Mouse (Mus musculus) heart, adult 9 months (tissue): Measurements from ENCODE around the gene Epo.

Experiments used
- DNase-seq, 2 experiments: peaks; one replicate each; pipeline ENCODE4 v3.0.0; 2022; ENCODE audit warnings: low spot score in 2 of 2

Epo gene

DNA sequence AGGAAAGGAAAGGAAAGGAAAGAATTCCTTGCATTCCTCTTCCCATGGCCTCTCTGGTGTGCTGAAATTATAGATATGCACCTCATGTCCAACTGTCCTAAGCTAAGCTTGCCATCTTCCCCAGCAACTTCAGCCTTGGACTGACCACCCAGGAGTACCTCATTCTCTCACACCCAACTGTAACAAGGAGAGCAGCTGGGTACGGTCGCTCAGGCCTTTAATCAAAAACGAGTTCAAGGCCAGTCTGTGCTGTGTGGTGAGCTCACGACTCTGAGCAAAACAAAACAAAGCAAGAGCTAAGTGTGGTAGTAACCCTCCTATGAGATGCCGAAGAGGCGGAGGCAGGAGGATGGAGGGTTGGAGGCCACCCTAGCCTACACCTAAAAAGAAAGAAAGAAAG, 7.9 kb upstream of the Epo start:
- no peak for DNase-seq

DNA sequence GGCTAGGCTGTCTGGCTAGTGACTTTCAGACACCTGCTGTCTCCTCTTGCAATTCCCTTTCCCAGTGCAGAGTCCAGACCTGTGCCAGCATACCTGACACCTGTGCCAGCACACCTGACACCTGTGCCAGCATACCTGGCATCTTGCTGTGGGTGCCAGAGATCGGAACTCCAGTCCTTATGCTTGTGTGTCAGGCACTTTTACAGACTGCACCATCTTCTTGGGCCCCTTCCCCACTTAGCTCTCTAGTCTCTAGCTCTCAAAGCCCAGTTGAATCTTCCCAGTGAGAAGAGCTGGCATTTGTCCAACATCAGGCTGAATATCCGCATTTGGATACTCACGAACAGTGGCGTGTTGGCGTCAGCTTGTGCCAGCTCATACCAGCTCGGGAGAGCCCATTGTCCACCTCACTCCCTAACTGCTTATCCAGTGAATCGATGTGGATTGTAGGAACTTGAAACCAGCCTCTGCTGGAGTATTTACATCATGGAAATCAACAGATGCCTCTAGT, 6.3 kb upstream of the Epo start:
- DNase-seq: no peak

DNA sequence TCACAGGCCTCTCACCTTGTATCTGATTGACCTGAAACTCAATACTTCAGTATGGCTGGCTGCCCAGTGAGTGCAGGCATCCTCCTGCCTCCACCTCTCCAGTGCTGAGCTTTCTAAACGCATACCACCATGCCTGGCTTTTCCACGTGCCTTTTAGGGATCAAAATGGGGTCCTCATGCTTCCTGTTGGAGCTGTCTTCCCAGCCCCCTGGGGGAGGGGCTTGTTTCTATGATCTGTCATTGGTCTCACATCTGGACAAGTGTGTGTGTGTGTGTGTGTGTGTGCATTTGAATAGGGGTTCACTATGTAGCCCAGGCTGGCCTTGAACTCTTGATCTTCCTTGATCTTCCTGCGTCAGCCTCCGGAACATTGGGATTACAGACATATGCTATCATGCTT, 4.4 kb upstream of the Epo start:
- no peak for DNase-seq

DNA sequence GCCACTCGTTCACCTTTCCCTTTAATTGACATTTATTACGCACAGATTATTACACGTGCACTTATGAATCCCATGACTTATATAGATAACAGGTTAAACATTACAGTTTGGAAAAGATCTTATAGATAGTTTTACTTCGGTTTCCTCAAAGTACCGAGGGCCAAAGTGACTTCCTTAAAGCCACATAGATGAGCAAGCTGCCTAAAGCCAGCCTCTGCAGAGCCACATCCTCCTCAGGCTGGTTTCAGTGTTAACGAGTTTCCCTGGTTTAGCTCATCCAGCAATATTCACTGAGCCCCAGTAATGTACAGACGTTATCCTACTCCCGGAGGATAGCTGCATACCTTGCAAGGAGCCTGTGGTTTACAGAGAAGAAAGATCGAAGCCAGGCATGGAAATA, 2.3 kb upstream of the Epo start:
- DNase-seq: no peak

DNA sequence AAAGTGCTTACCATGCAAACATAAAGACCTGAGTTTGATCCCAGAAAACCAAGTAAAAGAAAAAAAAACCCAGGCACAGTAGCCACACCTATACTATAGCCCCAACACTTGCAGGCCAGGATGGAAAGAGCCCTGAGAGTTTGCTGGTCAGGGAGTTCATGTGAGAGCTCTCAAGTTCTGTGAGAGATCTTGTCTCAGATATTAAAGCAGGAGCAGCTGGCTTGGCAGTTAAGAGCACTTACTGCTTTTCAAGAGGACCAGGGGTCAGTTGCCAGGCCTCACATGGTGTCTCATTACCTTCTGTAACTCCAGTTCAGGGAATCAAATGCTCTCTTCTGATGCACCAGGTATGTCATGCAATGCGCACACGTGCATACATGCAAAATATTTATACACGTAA, 1.7 kb upstream of the Epo start:
- DNase-seq: no peak

DNA sequence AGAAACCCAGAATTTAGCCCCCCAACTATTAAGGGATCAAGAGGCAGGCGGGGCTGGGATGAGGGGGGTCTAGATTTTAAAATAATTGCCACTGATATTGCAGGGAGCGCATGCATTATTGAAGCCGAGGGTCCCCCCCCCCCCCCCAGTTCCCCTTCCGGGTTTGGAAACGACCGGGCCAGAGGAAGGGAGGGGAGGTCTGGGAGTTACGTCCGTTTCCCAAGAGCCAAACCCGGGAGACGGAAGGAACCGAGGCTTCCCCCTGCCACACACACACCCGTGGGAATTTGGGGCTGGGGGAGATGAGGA, 280 bp downstream of the Epo start:
- no peak for DNase-seq

DNA sequence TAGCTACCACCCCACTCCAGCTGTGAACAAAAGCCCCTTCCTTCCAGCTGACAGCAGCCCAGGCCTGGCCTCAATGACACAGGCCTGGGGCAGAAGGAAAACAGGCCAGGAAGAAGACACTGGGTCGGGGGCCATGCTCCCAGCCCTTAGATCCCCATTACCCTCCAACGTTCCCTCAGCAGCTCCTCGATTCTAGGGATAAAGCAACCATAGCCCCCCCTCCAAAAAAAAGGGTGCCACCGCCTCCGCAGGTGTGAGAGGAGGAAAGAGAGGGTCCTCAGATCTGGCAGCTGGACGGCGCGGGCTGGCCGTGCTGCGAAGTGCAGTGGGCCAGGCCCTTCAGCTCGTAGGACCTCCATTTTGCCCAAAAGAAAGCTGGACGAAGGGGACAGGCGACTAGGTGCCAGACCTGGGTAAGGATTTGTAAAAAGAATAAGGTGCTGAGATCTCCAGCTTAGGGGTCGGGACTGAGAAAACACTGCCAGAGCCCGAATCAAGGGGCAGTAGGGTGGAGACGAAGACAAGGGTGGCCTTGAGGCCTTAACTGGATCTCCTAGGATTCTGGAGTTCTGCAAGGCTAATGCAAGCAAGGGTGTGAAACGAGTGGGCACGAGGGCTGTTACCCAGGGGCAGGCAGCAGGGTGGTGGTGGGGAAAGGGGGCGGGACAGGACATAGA, 773 bp downstream of the Epo start:
- DNase-seq: no peak

DNA sequence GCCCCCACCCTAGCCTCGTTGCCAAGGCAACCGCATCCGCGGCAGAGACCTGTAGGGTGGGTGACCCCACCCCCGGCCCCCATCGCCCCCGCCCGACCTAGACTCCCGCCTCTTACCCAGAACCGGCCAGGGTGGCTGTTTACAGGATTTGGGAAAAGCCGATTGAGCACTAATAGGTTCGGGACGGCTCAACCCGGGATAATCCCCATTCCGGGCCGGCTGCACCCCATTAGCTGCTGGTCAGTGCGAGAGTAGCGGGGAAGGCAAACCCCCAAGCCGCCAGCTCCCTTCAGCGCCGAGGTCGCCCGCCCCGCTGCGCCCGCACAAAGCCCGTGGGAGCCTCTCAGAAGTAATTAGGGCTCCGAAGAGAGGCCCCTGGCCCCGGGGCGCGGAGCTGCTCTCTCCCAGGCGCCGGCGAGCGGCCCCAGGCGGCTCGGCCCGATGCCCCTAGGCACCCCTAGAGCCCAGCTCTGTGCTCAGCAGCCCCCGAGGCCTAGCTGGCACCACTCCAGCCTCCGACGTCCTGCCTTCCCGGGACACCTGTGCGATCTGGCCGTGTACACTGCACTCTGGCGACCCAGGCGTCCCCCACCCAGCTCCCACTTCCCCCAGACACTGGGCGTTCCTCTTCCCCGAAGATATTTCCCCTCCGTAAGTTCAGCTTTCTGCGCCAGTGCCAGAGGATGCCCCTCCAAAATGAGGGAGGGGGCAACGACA, 1.5 kb downstream of the Epo start:
- peak in 1 of 2 experiments; percentile 62 for DNase-seq

DNA sequence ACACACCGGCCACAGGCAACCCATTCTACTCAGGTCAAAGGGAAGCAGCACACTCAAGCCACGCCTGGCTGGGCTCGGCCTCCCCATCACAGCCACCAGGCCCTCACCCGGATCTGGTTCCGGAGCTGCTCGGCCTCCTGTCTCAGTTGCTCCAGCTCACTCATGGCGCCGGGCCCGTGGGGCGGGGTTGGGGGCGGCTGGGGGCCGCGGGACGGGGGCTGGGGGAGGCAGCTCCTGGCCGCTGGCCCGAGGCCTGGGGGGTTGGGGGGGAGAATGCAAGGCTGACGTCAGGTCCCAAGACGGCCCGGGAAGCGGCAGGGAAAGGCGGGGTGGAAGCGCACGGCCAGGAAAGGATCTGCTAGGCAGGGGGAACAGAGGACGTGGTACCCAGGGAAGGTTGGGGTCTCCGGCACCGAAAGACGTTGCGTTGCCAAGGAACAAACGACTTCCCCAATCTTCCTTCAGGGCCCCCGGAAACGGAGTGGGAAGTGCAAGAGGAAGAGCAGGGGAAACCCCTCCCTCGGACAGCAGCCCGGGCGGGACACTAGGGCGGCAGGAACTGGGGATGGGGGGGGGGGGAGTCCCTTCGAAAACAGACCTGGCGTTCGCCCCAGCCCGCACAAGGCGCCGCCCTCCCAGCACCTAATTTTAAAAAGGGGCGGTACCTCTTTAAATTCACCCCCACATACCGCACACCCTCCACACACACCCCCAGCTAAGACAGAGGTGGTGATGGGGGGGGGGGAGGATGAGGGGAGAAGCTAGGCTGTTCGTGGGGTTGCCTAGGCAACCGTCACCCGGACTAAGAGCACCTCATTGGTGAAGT, 2.2 kb downstream of the Epo start:
- DNase-seq: peak; percentile 75 to 85

DNA sequence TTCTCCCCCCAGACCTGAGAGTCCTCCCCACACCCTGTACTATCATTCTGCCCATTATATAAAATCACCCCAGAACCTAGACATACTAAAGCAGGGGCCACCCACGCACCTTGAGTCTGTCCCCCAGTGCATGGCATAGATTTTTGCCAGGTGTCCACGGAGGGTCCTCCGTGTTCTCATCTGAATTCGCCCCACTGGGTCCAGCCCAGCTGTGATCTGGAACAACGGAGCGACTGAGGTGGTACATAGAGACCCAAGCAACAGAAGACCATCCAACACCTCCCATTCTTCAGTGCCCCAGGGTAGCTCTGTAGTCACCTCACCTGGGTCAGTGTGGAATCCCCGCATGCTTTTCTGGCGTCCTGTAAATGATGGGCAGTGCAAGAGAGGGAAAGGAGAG, 3.0 kb downstream of the Epo start:
- DNase-seq: no peak

DNA sequence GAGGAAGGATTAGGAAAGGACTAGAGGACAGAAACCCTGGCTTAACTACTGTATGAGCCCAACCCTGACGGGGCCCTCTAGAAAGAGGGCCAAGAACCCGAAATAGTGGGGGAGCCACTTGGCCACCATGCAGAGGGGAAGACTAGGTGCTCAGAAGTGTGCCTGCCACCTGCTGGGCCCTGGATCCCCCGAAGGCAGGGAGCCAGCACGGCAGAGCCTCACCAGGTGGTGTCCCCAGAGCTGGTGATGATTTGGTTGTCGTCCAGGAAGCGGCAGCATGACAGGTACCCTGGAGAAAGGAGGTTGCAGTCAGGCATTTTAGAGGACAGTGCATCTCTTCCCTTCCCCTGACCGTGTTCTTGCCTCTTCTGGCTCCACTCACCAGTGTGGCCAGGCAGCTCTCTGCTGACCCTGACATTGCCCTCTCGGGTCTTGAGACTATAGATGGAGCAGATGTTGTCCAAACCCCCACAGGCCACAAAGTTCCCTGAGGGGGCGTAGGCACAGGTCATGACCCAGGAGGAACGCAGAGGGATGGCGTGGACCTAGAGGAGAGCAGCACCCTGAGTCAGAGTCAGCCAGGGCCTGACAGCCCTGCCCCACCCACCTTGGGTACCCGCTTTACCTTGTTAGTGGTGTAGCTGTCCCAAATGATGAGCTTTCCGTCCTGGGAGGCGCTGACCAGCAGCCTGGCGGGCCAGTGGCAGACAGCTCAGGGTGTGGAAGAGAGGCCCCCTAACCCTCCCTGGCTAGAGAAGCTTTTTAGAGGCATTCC, 3.6 kb downstream of the Epo start:
- DNase-seq: no peak

DNA sequence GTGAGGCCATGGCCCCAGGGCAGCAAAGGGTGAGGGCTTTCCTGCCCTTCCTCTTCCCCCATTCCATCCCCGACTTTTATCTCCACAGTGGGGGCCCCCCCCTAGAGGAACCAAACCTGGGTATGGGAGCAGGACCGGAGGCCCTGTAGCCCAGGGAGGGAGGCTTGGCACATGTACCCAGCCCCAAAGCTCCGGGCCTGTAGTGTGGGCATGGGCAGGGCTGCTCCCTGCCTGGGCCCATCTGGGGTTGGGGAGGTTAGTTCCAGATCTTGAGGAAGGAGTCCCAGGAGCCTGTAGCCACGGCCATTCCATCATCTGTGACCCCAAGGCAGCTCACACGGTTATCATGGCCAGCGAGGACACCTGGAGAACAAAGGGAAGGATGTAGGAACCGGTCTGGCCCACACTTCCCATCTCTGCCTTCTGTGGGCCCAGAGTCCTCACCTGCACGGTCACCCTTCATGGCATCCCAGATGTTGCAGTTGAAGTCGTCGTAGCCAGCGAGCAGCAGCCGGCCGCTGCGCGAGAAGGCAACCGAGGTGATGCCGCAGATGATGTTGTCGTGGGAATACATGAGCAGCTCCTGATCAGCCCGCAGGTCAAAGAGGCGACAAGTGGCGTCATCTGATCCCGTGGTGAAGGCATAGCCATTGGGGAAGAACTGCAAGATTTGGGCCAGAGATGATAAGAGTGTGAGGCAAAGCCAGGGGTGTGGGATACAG, 4.6 kb downstream of the Epo start:
- no peak for DNase-seq

DNA sequence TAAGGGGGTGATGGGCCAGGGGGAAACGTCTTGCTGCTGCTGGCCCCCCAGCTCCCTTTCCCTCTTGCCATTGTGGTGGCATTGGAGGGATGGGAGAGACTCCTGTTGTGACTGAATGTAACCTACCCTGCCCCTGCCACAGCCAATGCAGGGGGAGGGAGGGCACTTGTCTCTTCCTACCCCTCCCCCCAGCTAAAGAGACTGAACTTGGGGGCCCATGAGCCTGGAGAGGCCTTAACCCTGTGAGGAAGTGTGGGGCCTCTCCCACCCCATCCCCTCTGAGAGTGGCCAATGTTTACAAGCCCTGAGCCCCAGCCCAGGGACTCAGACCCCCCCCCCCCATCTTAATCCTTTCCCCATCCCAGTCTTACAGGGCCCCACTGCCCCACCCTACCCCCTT, 5.6 kb downstream of the Epo start:
- DNase-seq: no peak

DNA sequence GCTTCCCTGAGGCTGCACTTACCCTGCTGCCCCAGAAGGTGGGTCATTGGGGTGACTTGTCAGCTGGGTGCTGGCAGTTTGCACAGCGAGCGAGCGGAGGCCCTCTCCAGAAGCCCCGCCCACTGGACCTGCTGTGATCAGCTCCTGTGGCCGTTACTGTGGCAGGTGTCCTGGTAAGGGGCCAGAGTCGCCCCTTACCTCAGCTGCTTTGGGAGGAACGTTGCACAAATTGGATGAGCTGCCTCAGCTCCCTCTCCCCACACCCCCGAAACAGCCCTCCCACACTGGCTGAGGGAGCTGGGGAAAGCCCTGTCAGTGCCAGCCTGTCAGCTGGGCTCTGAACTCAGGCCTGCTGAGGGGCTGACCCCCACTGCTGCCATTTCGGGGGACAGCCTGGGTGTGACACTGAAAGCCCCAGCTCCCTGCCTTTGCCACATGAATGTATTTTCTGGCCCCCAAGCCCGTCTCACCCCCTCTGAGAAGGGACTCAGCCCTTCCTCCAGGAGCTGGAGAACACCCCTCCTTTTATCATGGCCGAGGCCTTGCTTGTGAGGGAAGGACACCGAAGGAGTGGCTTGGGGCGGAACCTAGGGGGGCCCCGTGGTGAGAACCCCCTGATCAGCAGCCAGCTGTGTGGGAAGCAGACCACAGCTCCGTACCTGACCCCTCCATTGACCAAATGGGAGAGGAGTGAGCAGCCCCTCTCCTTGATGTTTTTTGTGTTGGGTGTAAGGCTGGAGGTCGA, 6.7 kb downstream of the Epo start:
- no peak for DNase-seq

DNA sequence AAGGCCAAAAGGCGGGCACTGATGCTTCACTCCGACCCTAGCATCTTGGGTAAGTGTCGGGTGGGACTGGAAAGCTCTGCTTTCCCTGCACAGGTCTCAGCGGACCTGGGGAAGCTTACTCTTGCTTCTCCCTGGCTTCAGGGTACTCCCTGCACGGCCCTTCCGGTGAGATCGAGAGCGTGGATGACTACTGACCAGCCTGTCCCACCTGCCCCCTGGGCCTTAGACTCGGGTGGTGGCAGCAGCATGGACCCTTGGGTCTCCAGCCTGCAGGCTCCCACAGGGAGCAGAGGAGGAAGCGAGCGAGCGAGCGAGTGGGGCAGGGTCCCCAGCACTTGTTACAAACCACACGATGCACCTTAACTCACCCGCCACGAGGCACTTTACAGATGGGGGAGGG, 7.5 kb downstream of the Epo start:
- DNase-seq: no peak

DNA sequence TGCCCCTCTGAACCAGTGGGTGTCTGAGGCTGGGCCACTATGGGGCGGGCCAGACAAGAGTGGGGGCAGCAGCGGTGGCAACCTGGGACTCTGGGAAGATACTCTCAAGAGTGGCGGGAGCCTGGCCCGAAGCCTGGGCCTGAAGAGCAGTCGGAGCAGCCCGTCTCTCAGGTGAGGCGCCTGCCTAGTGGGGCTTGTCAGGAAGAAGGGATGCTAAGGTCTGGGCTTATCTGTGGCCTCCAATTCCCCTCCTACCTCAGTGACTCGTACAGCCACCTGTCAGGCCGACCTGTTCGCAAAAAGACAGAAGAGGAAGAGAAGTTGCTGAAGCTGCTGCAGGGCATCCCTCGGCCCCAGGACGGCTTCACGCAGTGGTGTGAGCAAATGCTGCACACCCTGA, 8.4 kb downstream of the Epo start:
- no peak for DNase-seq

DNA sequence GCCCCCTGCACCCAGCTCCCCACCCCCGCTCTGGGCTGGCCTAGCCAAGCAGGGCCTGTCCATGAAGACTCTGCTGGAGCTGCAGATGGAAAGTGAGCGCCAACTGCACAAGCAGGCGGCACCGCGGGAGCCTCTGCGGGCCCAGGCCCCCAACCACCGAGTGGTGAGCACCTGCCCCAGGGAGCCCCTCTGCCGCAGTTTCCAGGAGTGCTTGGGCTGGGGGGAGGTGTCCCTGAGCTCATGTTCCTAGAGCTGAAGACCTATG, 8.9 kb downstream of the Epo start:
- no peak for DNase-seq

DNA sequence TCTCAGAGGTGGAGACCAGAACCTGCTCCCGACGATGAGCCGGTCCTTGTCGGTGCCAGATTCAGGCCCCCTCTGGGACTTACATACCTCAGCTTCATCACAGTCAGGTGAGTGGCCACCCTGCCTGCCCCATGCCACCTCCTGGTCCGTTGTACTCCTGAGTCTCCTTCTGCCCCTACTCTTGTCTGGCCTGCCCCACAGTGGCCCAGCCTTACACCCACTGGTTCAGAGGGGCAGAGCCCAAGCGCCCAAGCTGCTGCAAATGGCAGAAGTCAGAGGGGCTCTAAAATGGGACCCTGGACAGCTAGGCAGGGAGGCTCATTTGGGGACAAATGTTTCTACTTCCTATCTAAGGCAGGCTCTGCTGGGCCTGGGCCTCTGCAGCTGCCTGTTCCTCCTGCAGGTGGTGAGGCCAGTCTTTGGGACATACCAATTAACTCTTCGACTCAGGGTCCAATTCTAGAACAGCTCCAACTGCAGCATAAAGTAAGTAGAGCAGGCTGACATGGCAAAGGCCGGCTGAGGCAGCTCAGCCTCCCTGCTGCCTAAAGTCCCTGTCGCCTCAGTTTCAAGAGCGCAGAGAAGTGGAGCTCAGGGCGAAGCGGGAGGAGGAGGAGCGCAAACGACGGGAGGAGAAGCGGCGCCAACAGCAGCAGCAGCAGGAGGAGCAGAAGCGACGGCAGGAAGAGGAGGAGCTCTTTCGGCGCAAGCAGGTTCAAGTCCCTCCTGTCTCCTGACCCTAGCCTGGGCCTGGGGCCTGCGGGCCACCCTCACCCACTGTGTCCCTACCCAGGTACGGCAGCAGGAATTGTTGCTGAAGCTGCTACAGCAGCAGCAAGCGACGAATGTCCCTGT, 9.4 kb downstream of the Epo start:
- DNase-seq: no peak

DNA sequence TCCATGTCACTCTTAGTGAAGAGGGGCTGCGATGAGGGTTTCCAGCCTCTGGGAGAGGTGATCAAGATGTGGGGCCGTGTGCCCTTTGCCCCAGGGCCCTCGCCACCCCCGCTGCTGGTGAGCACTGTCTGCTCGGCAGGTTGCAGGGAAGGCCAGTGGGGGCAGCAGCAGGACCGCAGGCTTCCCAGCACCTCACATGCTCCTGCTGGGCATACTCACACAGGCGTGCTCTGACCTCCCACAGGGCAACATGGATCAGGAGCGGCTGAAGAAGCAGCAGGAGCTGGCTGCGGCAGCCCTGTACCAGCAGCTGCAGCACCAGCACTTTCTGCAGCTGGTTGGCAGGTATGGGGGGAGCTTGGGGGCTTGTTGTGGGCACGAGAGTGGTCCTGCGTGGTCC, 10.3 kb downstream of the Epo start:
- DNase-seq: no peak

DNA sequence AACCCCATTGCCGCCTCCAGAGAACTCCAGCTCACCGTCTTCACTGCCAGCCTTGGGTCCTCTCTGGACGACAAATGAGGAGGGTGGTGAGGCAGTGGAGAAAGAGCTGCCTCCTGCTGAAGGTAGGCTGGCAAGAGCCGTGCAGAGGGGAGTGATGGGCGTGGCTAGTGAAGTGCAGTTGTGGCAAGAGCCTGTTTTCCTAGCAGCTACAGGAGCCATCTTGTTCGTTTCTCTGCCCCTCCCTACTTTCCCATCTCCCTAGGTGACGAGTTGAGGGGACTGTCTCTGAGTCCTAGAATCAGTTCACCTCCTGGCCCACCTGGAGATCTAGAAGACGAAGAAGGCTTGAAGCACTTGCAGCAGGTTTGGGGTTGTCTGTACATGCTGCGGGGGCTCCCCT, 11.2 kb downstream of the Epo start:
- no peak for DNase-seq
